ENCODE assay signal across 7 mouse cellular contexts in the genomic region with DNA sequence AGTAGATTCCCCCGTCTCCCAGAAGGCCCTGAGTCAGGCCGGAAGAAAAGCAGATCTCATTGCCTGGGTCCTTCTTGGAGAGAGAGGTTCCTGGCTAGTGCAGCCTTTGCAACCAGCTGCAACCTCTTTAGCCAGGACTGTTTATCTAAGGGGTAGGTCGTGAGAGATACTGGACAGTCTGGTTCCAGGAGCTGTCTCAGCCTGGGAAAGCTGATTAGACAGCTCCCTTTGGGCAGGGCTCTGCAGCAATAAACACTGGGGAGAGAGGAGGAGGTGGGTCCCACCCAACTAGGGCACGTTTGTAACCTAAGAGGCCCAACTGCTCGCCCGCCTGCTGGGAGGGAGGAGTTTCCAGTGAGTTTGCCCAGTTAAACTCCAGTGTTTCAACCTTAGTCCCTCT.
DNase-seq lines count a peak whose midpoint lies in the region; ATAC-seq and TF ChIP-seq lines count a peak whose summit lies in the region.

No protein-coding gene starts in this region.

- H3K4me3 ChIP-seq in heart, embryonic 13.5 days = no peak overlapping the region
- H3K4me3 ChIP-seq in lung, adult 2 months (replicated peaks; ENCODE audit: extremely low read depth, low read depth, low read length) = no peak overlapping the region

- H3K27ac ChIP-seq in heart, embryonic 13.5 days (replicated peaks) = peak overlapping the region; percentile 81

- peaks cover 83% of the 10 kb centered on the region for H3K4me1 ChIP-seq in heart, embryonic 13.5 days
- peaks cover 26% of the 10 kb centered on the region for H3K4me1 ChIP-seq in lung, adult 2 months (ENCODE audit: control insufficient read depth, insufficient read depth, low read length)

- peak overlapping the region; percentile 41 for H3K4me2 ChIP-seq in heart, embryonic 13.5 days

- WGBS in heart, embryonic 13.5 days = 7% methylated on average over 6 of the region's 6 CpGs
- 16% methylated on average over 6 of the region's 6 CpGs for WGBS in lung, adult 2 months

- TF ChIP-seq CTCF in lung, adult 2 months (IDR thresholded peaks at IDR 0.05; ENCODE audit: insufficient read depth, low read length) = no peak

- TF ChIP-seq POLR2A in lung, adult 2 months (IDR thresholded peaks at IDR 0.05; ENCODE audit: borderline replicate concordance, extremely low read depth, low read depth, low read length) = no peak

- peaks cover 8% of the 10 kb centered on the region; the same call in 1 of the 2 replicates for H3K36me3 ChIP-seq in heart, embryonic 13.5 days

- DNase-seq in WW6 (ENCODE audit: low read depth, low spot score) = peak; percentile 65
- peak; percentile 31 for DNase-seq in lung, adult 2 months
- DNase-seq in urinary bladder, postnatal 4 days (ENCODE audit: low spot score in 2 of 2) = peak; percentile 60 to 68
- DNase-seq in thymus, postnatal 4 days = no peak
- DNase-seq in right cerebral cortex, postnatal 25 days = no peak

- peaks cover 2% of the 10 kb centered on the region; the same call in 1 of the 2 replicates for H3K9me3 ChIP-seq in heart, embryonic 13.5 days

- no peaks in the 10 kb centered on the region for H3K27me3 ChIP-seq in heart, embryonic 13.5 days (replicated peaks)

- peak; percentile 55; the same call in 1 of the 2 replicates for ATAC-seq in common myeloid progenitor, adult 5-6 weeks (replicated peaks; ENCODE audit: low read depth, poor library complexity, severe bottlenecking)
- ATAC-seq in heart, embryonic 13.5 days (ENCODE audit: extremely low read depth, insufficient number of reproducible peaks, low FRiP score, low TSS enrichment) = peak; percentile 59

- H3K9ac ChIP-seq in heart, embryonic 13.5 days = peak overlapping the region; percentile 2

Comparison
In these comparisons a context has a peak if more than half of its experiments do, and no peak if none do; other contexts are left out.
1. DNase-seq: peak in WW6 (single experiment), lung, adult 2 months (single experiment) and urinary bladder, postnatal 4 days (2 of 2); none in thymus, postnatal 4 days (single experiment) and right cerebral cortex, postnatal 25 days (single experiment).